Mouse (Mus musculus) liver, postnatal 0 days (tissue): ENCODE measurements around the gene Nadk2. TPM values are rescaled to one million over a fixed set of nuclear protein-coding genes. Genes with fewer than 3 reads are reported as not detected.

Experiments used
- ATAC-seq: fragments of 200-750 bp; cut with Nextera tagmentation; 2 replicates; pipeline ENCODE4 v1.8.0; 2017; ENCODE audit warnings: mild to moderate bottlenecking, moderate library complexity
- DNase-seq: peaks from one replicate; pipeline ENCODE4 v3.0.0-alpha.2; 2016
- H3K27ac ChIP-seq: fragments of 300-500 bp; sonication (generic); 2 replicates; pipeline ENCODE4 v1.5.1; 2014; ENCODE audit warnings: antibody characterized with exemption, moderate library complexity, mild to moderate bottlenecking, low read depth
- H3K27me3 ChIP-seq: fragments of 300-500 bp; sonication (generic); 2 replicates; pipeline ENCODE4 v1.6.1; 2014; ENCODE audit warnings: low read length, control low read depth, mixed read lengths; ENCODE audit not compliant: insufficient read depth
- H3K36me3 ChIP-seq: fragments of 300-500 bp; sonication (generic); replicated peaks from 2 replicates; pipeline ENCODE4 v1.6.1; 2014; ENCODE audit warnings: mild to moderate bottlenecking, control low read depth, low read length, moderate library complexity, mixed read lengths; ENCODE audit not compliant: insufficient read depth
- H3K4me1 ChIP-seq: fragments of 300-500 bp; sonication (generic); 2 replicates; pipeline ENCODE4 v1.6.1; 2014; ENCODE audit warnings: antibody characterized with exemption, mild to moderate bottlenecking, control low read depth; ENCODE audit not compliant: insufficient read depth
- H3K4me2 ChIP-seq: fragments of 300-500 bp; sonication (generic); 2 replicates; pipeline ENCODE4 v1.6.1; 2014; ENCODE audit warnings: low read depth, mild to moderate bottlenecking, low read length, moderate library complexity, mixed read lengths
- H3K4me3 ChIP-seq: fragments of 300-500 bp; sonication (generic); 2 replicates; pipeline ENCODE4 v1.5.1; 2014; ENCODE audit warnings: low read depth, low read length
- H3K9ac ChIP-seq: fragments of 300-500 bp; sonication (generic); replicated peaks from 2 replicates; pipeline ENCODE4 v1.6.1; 2014; ENCODE audit warnings: mild to moderate bottlenecking, moderate library complexity
- H3K9me3 ChIP-seq: fragments of 300-500 bp; sonication (generic); 2 replicates; pipeline ENCODE4 v1.6.1; 2016; ENCODE audit warnings: mild to moderate bottlenecking, control low read depth, low read length, mixed read lengths
- CTCF ChIP-seq: sonication (generic); IDR thresholded peaks from 2 replicates; pipeline ENCODE4 v1.5.1; 2016; ENCODE audit warnings: antibody characterized with exemption, low read depth
- EP300 ChIP-seq: IDR thresholded peaks from 2 replicates; pipeline ENCODE4 v1.6.1; 2016; ENCODE audit warnings: antibody characterized with exemption, low read depth, mild to moderate bottlenecking
- WGBS: fragments of 180-500 bp; shearing (Covaris S2); extraction: QIAGEN DNeasy Blood & Tissue Kit; methylation state at CpG from one replicate; pipeline ENCODE4 v1.1.7; 2014; ENCODE audit not compliant: insufficient replicate concordance; 5-methylcytosine and 5-hydroxymethylcytosine counted together
- polyA plus RNA-seq: library from polyadenylated mRNA; unstranded; fragments of >200 nt; fragmentation: Nextera tagmentation; extraction: Ambion mirVana; gene quantifications from 2 replicates; pipeline ENCODE4 v1.2.1, GENCODE M21; 2015

Gene Nadk2
- polyA plus RNA-seq, 1 experiment from 2014 or later: 57.6 TPM

GRCm38 (mm10) chr15:9093598-9094365, 22.7 kb downstream of the Nadk2 start:
- H3K9ac ChIP-seq: no peak overlapping the region
- TF ChIP-seq EP300 (no peak), CTCF (no peak)
- peaks cover 72% of the 10 kb centered on the region for H3K36me3 ChIP-seq
- H3K4me3 ChIP-seq: no peak overlapping the region
- peaks cover 12% of the 10 kb centered on the region for H3K4me1 ChIP-seq
- WGBS: 68% methylated on average over 11 of the region's 11 CpGs
- peak overlapping the region; percentile 0; the same call in 1 of the 2 replicates for H3K27ac ChIP-seq
- H3K27me3 ChIP-seq: no peaks in the 10 kb centered on the region
- peak overlapping the region; percentile 33; the same call in 1 of the 2 replicates for H3K4me2 ChIP-seq
- no peaks in the 10 kb centered on the region for H3K9me3 ChIP-seq
- DNase-seq (no peak), ATAC-seq (peak; percentile 57)

- Histone ChIP-seq H3K4me3 (no peak overlapping the region; the same call in 1 of the 2 replicates), H3K36me3 (peaks cover 74% of the 10 kb centered on the region), H3K4me1 (peaks cover 12% of the 10 kb centered on the region), H3K27ac (0 out of 2 replicates have a peak overlapping the region, but pooled peaks have one; percentile 0), H3K9ac (no peak overlapping the region), H3K27me3 (no peaks in the 10 kb centered on the region), H3K4me2 (peak overlapping the region; percentile 33; the same call in 1 of the 2 replicates), H3K9me3 (no peaks in the 10 kb centered on the region)
- TF ChIP-seq EP300 (no peak), CTCF (no peak)
- 37% methylated on average over 13 of the region's 13 CpGs for WGBS
- DNase-seq (peak; percentile 65), ATAC-seq (peak; percentile 86)
Measured at GRCm38 (mm10) chr15:9094366-9094750, 23.3 kb downstream of the Nadk2 start.

GRCm38 (mm10) chr15:9096865-9097264, 25.8 kb downstream of the Nadk2 start:
- DNase-seq (no peak), ATAC-seq (no peak)
- H3K9me3 ChIP-seq: no peaks in the 10 kb centered on the region
- TF ChIP-seq CTCF (no peak), EP300 (no peak)
- no peak overlapping the region for H3K4me3 ChIP-seq
- no peak overlapping the region for H3K9ac ChIP-seq
- 77% methylated on average over 4 of the region's 4 CpGs for WGBS
- no peak overlapping the region for H3K27ac ChIP-seq
- peaks cover 12% of the 10 kb centered on the region for H3K4me1 ChIP-seq
- no peak overlapping the region for H3K4me2 ChIP-seq
- peaks cover 83% of the 10 kb centered on the region for H3K36me3 ChIP-seq
- no peaks in the 10 kb centered on the region for H3K27me3 ChIP-seq

- TF ChIP-seq EP300: no peak
- no peak for TF ChIP-seq CTCF
- Histone ChIP-seq H3K27me3 (no peaks in the 10 kb centered on the region), H3K4me1 (no peaks in the 10 kb centered on the region), H3K9ac (no peak overlapping the region), H3K4me2 (no peak overlapping the region), H3K9me3 (no peaks in the 10 kb centered on the region), H3K36me3 (peaks cover 90% of the 10 kb centered on the region), H3K27ac (no peak overlapping the region), H3K4me3 (no peak overlapping the region)
- ATAC-seq (no peak), DNase-seq (no peak)
- WGBS: 96% methylated on average over 10 of the region's 10 CpGs
Measured at GRCm38 (mm10) chr15:9100446-9101077, 29.5 kb downstream of the Nadk2 start.

GRCm38 (mm10) chr15:9106303-9107074, 35.4 kb downstream of the Nadk2 start:
- H3K4me3 ChIP-seq: no peak overlapping the region
- no peak overlapping the region for H3K27ac ChIP-seq
- no peaks in the 10 kb centered on the region for H3K27me3 ChIP-seq
- WGBS: 85% methylated on average over 13 of the region's 13 CpGs
- no peak overlapping the region for H3K4me2 ChIP-seq
- TF ChIP-seq EP300: no peak
- TF ChIP-seq CTCF: no peak
- no peak overlapping the region for H3K9ac ChIP-seq
- H3K4me1 ChIP-seq: no peaks in the 10 kb centered on the region; the same call in 1 of the 2 replicates
- peaks cover 74% of the 10 kb centered on the region for H3K36me3 ChIP-seq
- DNase-seq (no peak), ATAC-seq (no peak)
- H3K9me3 ChIP-seq: no peaks in the 10 kb centered on the region
